Mouse (Mus musculus): ENCODE data around the gene Gale. TPM values are rescaled to one million over a fixed set of nuclear protein-coding genes. Genes with fewer than 3 reads are reported as not detected.

The Gale gene
- total RNA-seq, 2 experiments from 2014 or later, result 25.0 to 28.0 TPM

DNA sequence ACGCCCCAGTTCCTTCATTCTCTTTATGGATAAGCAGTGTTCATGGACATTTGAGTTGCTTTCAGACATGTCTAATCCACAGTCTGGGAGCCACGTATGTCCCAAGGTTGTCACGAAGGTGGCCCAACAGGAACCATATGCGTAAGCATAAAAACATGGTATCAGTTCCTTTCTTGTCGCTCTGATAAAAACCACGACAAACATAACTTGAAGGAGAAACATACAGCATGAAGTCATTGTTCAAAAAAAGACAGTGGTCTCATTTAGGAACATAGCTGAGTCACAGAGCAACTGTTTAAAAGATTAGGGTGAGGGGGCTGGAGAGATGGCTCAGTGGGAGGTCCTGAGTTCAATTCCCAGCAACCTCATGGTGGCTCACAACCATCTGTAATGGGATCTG, 21.3 kb upstream of the Gale start:
- DNase-seq (ENCODE audit: low spot score in 2 of 2), result no peak

DNA sequence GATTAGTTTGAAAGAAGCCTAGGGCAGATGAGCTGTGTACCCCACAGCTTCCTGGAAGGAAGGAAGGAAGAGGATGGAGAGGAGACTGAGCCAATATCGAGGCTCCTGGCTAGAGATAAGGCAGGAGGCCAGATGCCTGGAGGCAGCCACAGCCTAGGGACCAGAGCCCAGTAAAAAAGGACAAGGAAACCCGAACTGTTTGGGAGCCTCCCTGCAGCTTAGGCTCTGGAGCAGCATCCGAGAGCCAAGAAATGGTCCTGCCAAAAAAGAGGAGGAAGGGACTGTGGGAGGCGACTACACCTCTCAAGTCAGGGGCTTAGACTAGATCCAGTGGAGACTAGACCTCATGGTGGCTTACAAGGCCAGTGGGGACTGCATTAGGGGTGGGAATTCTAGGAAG, 20.1 kb upstream of the Gale start:
- no peak for DNase-seq (ENCODE audit: low spot score in 2 of 2)

DNA sequence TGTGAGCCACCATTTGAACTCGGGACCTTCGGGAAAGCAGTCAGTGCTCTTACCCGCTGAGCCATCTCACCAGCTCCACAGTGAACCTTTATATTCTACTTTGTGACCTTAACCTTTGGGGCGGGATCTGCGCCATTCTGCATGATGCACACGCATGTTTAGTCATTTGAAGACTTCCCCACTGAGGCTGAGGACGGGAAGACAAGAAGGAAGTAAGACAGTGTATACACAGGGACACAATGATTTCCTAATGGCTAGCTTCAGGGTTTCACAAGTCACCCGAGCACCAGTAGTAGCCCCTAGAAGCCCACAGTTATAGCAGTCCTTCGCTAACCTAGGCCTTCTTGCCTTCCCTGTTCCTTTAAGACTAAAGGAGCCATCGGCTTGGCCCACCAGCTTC, 17.8 kb upstream of the Gale start:
- DNase-seq (ENCODE audit: low spot score in 2 of 2), result no peak

DNA sequence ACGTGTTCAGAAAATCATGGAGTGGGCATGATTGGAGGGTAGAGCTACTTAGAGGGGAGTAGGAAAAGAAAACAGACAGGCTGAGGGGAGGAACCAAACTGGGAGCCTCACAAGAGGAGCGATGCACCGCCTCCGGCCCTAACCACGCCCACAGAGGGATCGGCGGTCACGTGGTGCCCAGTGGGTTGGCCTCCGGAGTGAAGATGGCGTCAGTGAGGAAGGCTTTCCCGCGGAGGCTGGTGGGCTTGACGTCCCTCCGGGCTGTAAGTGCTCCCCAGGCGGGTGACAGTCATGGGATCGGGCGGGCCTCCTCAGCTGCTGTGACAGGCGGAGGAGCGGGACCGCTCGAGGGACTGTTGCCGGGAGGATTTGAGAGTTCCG, 17.3 kb upstream of the Gale start, which contains the start of gene Hmgcl:
Gene Hmgcl, plus strand, starts transcription at position 171 of the 381 bp plus-strand sequence.
- peak; percentile 94 for DNase-seq (ENCODE audit: low spot score in 2 of 2)

DNA sequence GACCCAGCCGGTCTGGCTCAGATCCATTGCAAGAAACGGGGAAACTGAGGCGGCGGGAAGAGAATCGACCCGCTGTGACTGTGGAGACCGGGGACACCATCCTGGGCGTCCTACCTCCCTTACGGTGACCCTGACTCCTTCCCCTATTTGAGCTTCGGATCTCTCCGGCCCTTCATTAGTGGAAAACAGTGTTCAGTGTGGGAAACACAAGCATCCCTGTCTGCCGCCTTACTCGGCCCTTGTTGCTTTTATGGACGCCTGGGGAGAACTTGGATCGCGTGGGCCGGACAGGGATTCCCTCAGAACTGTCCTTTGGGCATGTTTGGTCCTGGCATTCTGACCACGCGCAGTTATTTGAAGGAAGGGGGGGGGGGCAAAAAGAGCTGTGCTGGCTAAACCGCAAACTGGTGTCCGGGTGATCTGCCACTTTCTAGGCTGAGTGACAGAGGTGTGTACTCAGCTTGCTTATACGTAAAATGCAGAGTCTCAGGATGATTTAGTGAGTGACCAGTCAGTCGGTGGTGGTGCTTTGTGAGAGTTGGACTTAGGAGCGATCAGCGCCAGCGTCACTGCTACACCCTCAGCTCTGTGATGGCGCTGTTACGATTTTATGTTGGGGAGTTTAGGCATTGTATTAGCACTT, 16.7 kb upstream of the Gale start:
- peak in 1 of 2 experiments; percentile 27 for DNase-seq (ENCODE audit: low spot score in 2 of 2)

- DNase-seq (ENCODE audit: low spot score in 2 of 2), result no peak
Measured at GRCm38 (mm10) chr4:135948142-135948541, 15.4 kb upstream of the Gale start.

DNA sequence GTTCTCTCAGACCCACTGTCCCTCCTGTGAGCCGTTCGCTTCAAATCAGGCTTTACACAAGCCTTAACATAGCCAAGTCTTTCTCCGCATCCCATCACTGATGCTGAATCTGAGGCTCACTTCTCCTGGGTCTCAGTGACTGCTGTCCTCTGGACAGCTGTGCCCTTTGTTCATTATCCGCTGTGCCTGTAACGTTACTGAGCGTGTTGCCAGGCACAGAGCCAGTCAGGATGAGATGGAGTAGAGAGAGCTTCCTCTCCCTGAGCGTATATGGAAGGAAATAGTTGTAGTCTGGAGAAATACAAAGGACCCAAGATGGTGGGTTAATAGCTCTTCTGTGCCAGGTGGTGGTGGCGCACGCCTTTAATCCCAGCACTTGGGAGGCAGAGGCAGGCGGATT, 14.1 kb upstream of the Gale start:
- DNase-seq (ENCODE audit: low spot score in 2 of 2), result no peak

GRCm38 (mm10) chr4:135949911-135950310, 13.6 kb upstream of the Gale start:
- DNase-seq (ENCODE audit: low spot score in 2 of 2), result no peak

DNA sequence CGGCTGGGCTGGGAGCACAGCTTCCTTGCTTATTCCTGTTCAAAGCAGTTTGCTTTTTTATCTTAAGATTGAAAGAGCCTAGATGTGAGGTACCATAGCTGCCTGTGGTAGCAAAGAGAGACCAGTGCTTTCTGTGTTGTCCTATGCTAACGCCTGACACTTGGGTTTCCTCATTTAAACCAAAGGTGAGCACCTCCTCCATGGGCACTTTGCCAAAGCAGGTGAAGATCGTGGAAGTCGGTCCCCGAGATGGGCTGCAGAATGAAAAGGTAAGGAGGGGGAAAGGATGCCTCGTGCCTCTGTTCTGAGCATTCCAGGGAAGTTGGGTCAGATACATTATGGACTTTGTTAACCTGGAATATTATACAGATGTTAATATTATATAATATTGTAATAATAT, 13.2 kb upstream of the Gale start:
- DNase-seq (ENCODE audit: low spot score in 2 of 2), result no peak

DNA sequence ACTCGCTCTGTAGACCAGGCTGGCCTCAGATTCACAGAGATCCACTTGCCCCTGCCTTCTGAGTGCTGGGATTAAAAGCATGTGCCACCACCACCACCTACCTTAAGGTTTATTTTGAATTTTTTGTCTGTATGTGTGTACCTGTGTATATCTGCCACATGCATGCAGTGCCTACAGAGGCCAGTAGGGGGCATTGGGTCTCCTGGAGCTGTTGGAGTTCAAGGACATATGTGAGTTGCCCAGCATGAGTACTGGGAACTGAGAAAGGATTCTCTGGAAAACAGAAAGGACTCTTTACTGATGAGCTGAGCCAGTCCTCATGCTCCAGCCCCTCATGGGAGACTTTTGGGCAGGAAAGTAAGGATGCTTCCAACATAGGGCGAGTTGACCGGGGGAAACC, 12.0 kb upstream of the Gale start:
- no peak for DNase-seq (ENCODE audit: low spot score in 2 of 2)

GRCm38 (mm10) chr4:135953179-135953578, 10.3 kb upstream of the Gale start:
- no peak for DNase-seq (ENCODE audit: low spot score in 2 of 2)

GRCm38 (mm10) chr4:135954241-135954640, 9.3 kb upstream of the Gale start:
- peak; percentile 66 to 81 for DNase-seq (ENCODE audit: low spot score in 2 of 2)

GRCm38 (mm10) chr4:135955886-135956285, 7.6 kb upstream of the Gale start:
- DNase-seq (ENCODE audit: low spot score in 2 of 2), result no peak

- no peak for DNase-seq (ENCODE audit: low spot score in 2 of 2)
Measured at GRCm38 (mm10) chr4:135958354-135958753, 5.2 kb upstream of the Gale start.

GRCm38 (mm10) chr4:135960717-135961116, 2.8 kb upstream of the Gale start:
- peak; percentile 79 to 84 for DNase-seq (ENCODE audit: low spot score in 2 of 2)

- no peak for DNase-seq (ENCODE audit: low spot score in 2 of 2)
Measured at GRCm38 (mm10) chr4:135961709-135962108, 1.8 kb upstream of the Gale start.

DNA sequence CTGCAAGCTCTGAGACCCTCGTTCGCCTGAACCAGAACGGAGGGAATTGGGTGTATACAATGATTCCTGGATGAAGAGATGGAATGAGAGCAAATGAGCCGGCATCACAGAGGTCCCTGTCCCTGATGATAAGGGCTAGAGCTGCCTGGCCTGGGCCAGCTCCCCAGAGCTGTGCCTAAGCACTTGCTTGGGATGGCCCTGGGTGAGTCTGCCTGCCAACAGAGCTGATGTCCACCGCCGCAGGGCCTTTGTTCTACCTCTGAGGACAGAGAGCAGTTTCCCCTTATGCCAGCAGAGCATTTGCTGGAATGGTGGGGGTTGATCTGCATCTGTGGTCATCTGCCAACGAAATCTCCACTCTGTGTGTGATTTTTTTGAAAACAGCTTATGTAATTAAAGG, 1.3 kb upstream of the Gale start:
- DNase-seq (ENCODE audit: low spot score in 2 of 2), result no peak

DNA sequence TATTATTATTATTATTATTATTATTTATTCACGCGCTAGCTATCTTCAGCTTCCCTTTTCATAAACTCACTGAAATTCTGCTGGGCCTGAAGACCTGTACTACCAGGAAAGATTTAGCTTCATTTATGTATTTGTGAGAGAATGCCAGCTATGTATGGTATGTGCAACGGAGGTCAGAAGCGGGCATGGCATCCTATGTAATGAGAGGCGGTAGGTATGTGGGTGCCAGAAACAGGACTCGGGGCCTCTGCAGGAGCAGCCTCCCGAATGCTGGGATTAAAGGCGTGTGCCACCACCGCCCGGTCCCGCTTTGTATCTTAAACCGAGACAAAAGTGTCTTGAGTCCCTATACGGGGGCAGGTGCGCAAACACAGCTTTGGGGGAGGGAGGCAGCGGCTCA, 581 bp upstream of the Gale start:
- DNase-seq (ENCODE audit: low spot score in 2 of 2), result no peak

GRCm38 (mm10) chr4:135964426-135964825, 899 bp downstream of the Gale start:
- peak; percentile 27 to 48 for DNase-seq (ENCODE audit: low spot score in 2 of 2)

DNA sequence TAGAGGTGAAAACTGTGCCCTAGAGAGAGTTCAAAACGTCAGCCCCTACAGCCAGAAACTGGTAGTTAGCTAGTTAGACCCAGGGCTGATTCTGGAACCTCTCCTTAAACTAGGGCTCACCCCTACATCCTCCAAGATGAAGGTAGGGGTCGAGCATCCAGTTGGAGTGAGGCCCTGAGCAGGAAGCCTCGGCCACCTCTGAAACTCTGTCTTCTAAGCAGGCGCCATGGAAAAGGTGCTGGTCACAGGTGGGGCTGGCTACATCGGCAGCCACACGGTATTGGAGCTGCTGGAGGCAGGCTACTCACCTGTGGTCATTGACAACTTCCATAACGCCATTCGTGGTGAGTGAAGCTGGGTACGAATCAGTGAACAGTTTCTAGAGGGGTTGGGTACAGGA, 1.6 kb downstream of the Gale start:
- no peak for DNase-seq (ENCODE audit: low spot score in 2 of 2)

DNA sequence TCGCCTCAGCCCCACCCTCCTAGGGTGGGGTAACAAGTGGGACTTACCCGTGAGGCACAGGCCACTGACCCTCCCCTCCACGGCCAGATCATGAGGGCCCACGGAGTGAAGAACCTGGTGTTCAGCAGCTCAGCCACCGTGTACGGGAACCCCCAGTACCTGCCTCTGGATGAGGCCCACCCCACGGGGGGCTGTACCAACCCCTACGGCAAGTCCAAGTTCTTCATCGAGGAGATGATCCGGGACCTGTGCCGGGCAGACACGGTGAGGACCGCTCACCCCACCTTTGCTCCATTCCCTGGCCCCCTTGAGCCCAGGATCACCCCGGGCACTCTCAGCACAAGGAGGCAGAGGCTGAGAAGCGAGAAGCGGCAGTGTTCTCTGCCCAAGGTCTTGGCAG, 2.8 kb downstream of the Gale start:
- DNase-seq (ENCODE audit: low spot score in 2 of 2), result no peak

DNA sequence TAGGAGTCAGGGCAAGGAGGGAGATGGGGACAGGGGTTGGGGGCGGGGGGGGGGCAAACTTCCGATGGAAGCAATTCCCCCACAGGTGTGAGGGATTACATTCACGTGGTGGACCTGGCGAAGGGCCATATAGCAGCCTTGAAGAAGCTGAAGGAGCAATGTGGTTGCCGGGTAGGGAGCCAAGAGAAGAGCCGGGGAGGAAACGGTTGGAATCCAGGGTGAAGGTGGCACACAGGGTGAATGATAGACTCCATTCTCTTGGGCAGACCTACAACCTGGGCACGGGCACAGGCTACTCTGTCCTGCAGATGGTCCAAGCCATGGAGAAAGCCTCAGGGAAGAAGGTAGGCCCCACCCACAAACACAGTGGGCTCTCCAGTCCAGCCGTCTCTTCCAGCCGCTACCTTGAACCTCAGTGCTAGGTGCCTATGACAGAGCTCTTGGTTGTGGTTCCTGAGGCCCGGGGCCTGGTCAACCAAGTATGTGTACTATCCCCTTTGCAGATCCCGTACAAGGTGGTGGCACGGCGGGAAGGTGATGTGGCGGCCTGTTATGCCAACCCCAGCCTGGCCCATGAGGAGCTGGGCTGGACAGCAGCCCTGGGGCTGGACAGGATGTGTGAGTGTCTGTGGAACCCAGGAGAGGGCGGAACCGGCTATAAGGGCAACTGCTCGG, 3.7 kb downstream of the Gale start:
- no peak for DNase-seq (ENCODE audit: low spot score in 2 of 2)

- no peak for DNase-seq (ENCODE audit: low spot score in 2 of 2)
Measured at GRCm38 (mm10) chr4:135968271-135968869, 4.8 kb downstream of the Gale start.

All from left cerebral cortex, adult 18-20 months (tissue).